Mouse (Mus musculus): ENCODE measurements around the gene Itgb3. TPM values are rescaled to one million over a fixed set of nuclear protein-coding genes. Genes with fewer than 3 reads are reported as not detected.
A peak's percentile ranks its signal among the peaks of the same experiment; 100 is the strongest.

Itgb3 gene
- polyA plus RNA-seq, 1 experiment from 2014 or later, result 3.5 TPM

DNA sequence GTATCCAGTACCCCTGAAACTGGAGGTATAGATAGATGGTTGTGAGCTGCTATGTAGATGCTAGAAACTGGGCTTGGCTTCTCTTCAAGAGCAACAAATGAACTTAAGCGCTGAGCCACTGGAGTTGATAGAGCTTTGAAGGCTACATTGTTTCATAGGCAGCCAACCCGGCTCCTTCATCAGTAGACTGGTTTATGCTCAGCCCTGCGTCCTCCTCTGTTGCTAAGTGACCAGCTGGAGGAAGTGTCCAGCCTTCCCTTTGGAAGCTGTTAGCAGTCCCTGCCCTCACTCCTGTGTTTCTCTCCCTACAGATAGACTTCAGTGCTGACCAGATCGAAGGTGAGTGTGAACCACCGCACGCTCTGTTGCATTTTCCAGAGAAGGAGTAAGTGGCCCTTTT lies 27.7 kb upstream of the Itgb3 start:
- Histone ChIP-seq H3K27me3 (ENCODE audit: control insufficient read depth, insufficient read depth, low read length) (no peaks in the 10 kb centered on the region), H3K9ac (ENCODE audit: low read length) (no peak overlapping the region), H3K4me1 (ENCODE audit: control insufficient read depth, insufficient read depth, low read length) (peaks cover 43% of the 10 kb centered on the region), H3K9me3 (replicated peaks; ENCODE audit: control insufficient read depth, low read length) (no peaks in the 10 kb centered on the region), H3K27ac (ENCODE audit: low read length) (no peak overlapping the region), H3K4me3 (ENCODE audit: low read length) (peak overlapping the region; percentile 49; the same call in 1 of the 2 replicates), H3K4me2 (ENCODE audit: low read depth, low read length) (peak overlapping the region; percentile 36), H3K36me3 (ENCODE audit: control insufficient read depth, insufficient read depth) (peaks cover 4% of the 10 kb centered on the region)
- no peak for ATAC-seq (replicated peaks; ENCODE audit: extremely low read depth, insufficient read depth, low FRiP score)
- WGBS, result 36% methylated on average over 6 of the region's 6 CpGs

DNA sequence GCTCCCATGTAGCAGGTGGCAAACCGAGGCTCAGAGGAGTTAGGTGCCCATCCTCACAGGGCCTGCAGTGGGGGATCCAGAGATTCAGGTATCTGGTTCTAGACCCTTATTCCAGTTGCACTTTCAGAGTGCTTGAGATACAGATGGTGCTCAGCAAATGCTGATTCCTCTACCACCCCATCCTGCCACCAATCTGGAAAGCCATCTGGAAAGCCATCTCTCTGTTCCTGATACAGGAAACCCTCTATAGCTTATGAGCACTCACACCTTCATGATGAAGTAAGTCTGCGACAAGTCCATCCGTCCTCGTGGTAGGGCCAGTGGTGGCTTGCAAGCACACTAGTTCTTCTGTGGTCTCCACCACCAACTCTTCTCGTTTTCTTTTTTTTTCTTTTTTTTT lies 27.2 kb upstream of the Itgb3 start:
- Histone ChIP-seq H3K9me3 (replicated peaks; ENCODE audit: control insufficient read depth, low read length) (no peaks in the 10 kb centered on the region), H3K36me3 (ENCODE audit: control insufficient read depth, insufficient read depth) (peaks cover 9% of the 10 kb centered on the region), H3K4me3 (ENCODE audit: low read length) (no peak overlapping the region), H3K27ac (ENCODE audit: low read length) (no peak overlapping the region), H3K4me1 (ENCODE audit: control insufficient read depth, insufficient read depth, low read length) (peaks cover 43% of the 10 kb centered on the region), H3K27me3 (ENCODE audit: control insufficient read depth, insufficient read depth, low read length) (no peaks in the 10 kb centered on the region), H3K9ac (ENCODE audit: low read length) (no peak overlapping the region), H3K4me2 (ENCODE audit: low read depth, low read length) (peak overlapping the region; percentile 36)
- 67% methylated on average over 5 of the region's 5 CpGs for WGBS
- no peak for ATAC-seq (replicated peaks; ENCODE audit: extremely low read depth, insufficient read depth, low FRiP score)

DNA sequence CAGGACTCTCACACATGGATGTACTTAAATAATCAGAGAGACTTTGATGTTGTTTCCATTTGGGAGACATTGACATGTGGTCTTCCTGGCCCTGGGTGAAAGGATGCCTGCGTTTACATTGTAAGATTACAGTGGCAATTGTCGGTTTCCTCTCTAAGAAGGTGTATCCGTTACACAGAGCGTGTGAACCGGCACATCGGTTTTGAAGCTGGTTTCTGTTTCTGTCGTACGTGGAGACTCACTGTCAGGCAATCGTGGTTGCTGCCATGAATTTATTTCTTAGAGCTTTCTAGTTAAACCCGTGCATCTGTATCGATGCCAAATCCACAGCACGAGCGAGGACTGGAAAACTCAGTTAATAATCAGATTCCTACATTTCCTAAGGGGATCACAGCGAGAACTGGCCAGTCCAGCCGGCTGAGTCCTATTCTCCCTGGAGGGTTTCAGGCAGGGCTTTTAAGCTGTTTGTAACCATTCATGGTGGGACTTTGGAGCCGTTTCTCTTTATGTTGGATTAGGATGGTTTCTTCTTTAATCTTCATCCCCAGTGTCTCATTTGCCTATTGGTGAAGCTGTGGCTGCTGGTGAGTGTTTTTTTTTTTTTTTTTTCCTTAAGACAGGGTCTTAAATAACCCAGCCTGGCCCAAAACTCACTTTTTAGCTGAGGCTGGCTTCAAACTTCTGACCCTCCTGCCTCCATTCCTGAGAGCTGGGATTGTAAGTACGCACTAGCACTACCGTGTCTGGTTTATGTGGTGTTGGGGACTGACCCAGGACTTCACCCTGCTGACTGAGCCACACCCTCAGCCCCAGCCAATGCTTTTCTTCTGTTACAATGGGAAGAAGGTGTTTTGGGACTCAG lies 26.1 kb upstream of the Itgb3 start:
- peaks cover 39% of the 10 kb centered on the region for H3K4me1 ChIP-seq (ENCODE audit: control insufficient read depth, insufficient read depth, low read length)
- ATAC-seq (replicated peaks; ENCODE audit: extremely low read depth, insufficient read depth, low FRiP score), result no peak

DNA sequence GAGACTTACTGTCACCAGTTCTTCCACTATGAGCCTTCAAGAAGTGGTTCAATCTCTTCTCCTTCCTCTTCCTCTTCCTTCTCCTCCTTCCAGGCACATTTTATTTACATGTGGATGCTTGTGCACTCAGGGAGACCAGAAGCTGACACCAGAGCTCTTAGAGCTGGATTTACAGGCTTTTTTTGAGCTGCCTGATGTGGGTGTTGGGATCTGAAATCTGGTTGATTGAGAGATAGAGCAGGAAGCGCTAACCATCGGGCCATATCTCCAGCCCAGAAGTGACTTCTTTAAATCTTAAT lies 25.5 kb upstream of the Itgb3 start:
- Histone ChIP-seq H3K9me3 (replicated peaks; ENCODE audit: control insufficient read depth, low read length) (no peaks in the 10 kb centered on the region), H3K27ac (ENCODE audit: low read length) (peak overlapping the region; percentile 63), H3K9ac (ENCODE audit: low read length) (peak overlapping the region; percentile 44), H3K4me2 (ENCODE audit: low read depth, low read length) (peak overlapping the region; percentile 57), H3K4me1 (ENCODE audit: control insufficient read depth, insufficient read depth, low read length) (peaks cover 36% of the 10 kb centered on the region), H3K36me3 (ENCODE audit: control insufficient read depth, insufficient read depth) (peaks cover 15% of the 10 kb centered on the region), H3K27me3 (ENCODE audit: control insufficient read depth, insufficient read depth, low read length) (no peaks in the 10 kb centered on the region), H3K4me3 (ENCODE audit: low read length) (no peak overlapping the region)
- no peak for ATAC-seq (replicated peaks; ENCODE audit: extremely low read depth, insufficient read depth, low FRiP score)
- 64% methylated on average over 2 of the region's 2 CpGs for WGBS

More for the DNA sequence above, 26.1 kb upstream of the Itgb3 start:
- Histone ChIP-seq H3K4me3 (ENCODE audit: low read length) (peak overlapping the region; percentile 38), H3K9me3 (replicated peaks; ENCODE audit: control insufficient read depth, low read length) (no peaks in the 10 kb centered on the region), H3K36me3 (ENCODE audit: control insufficient read depth, insufficient read depth) (peaks cover 15% of the 10 kb centered on the region), H3K9ac (ENCODE audit: low read length) (peak overlapping the region; percentile 44), H3K27ac (ENCODE audit: low read length) (peak overlapping the region; percentile 63), H3K4me2 (ENCODE audit: low read depth, low read length) (peak overlapping the region; percentile 57), H3K27me3 (ENCODE audit: control insufficient read depth, insufficient read depth, low read length) (no peaks in the 10 kb centered on the region)
- 48% methylated on average over 18 of the region's 18 CpGs for WGBS

DNA sequence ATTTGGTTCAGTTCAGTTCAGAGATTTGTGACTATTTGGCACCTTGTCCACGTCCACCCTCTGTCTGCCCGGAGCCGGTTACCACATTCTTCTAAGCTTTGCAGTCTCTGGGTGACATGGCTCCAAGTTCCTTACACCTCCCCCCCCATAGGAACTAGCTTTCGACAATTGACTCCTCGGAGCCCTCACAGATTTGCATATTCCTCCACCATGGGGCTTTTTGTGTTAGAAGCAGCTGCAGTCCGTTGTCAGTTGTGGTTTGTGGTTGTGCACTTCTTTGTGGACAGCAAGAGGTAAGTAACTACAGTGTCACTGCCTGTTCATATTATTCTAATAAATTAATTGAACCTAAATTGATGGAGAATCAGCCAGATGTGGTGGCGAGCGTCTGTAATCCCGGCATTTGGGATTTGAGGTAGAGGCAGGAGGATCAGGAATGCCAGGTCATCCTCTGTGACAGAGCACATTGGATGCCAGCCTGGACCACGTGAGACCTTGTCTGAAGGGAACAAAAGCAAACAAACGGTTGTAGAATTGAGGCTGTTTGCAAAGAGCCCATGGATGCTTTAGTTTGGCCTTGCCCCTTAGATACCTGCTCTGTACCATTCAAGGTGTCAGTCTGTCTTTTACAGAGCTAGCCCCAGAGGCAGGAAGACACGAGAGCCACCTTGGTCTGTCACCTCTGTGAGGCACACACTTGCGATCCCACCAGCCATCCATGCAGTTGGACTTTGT lies 25.0 kb upstream of the Itgb3 start:
- Histone ChIP-seq H3K36me3 (ENCODE audit: control insufficient read depth, insufficient read depth) (peaks cover 20% of the 10 kb centered on the region), H3K4me3 (ENCODE audit: low read length) (no peak overlapping the region), H3K9me3 (replicated peaks; ENCODE audit: control insufficient read depth, low read length) (no peaks in the 10 kb centered on the region), H3K27ac (ENCODE audit: low read length) (peak overlapping the region; percentile 36; the same call in 1 of the 2 replicates), H3K4me2 (ENCODE audit: low read depth, low read length) (peak overlapping the region; percentile 57; the same call in 1 of the 2 replicates), H3K4me1 (ENCODE audit: control insufficient read depth, insufficient read depth, low read length) (peaks cover 36% of the 10 kb centered on the region), H3K9ac (ENCODE audit: low read length) (no peak overlapping the region), H3K27me3 (ENCODE audit: control insufficient read depth, insufficient read depth, low read length) (no peaks in the 10 kb centered on the region)
- ATAC-seq (replicated peaks; ENCODE audit: extremely low read depth, insufficient read depth, low FRiP score), result no peak
- WGBS, result 50% methylated on average over 13 of the region's 13 CpGs

DNA sequence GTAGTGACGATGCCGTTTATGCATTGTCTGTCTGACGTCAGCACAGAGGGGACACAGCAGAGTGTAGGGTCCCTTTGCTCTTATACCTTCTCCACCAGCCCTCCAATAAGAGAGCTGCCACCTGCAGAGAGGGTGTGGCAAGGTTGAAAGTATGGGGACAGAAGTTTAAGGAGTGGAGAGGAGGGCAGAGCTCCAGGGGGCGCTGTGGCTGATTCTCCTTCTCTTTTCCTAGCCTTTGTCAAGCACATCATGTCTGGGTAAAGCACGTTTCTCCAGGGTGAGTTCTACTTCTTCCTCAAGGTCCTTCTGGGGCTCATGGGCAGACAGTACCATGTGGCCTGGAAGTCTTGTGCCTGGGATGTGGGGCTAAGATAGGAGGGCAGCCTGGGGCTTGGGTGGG lies 22.3 kb upstream of the Itgb3 start:
- Histone ChIP-seq H3K9me3 (replicated peaks; ENCODE audit: control insufficient read depth, low read length) (no peaks in the 10 kb centered on the region), H3K4me2 (ENCODE audit: low read depth, low read length) (no peak overlapping the region), H3K27me3 (ENCODE audit: control insufficient read depth, insufficient read depth, low read length) (no peaks in the 10 kb centered on the region), H3K27ac (ENCODE audit: low read length) (no peak overlapping the region), H3K36me3 (ENCODE audit: control insufficient read depth, insufficient read depth) (peaks cover 23% of the 10 kb centered on the region), H3K4me1 (ENCODE audit: control insufficient read depth, insufficient read depth, low read length) (peaks cover 23% of the 10 kb centered on the region), H3K9ac (ENCODE audit: low read length) (no peak overlapping the region), H3K4me3 (ENCODE audit: low read length) (no peak overlapping the region)
- no peak for ATAC-seq (replicated peaks; ENCODE audit: extremely low read depth, insufficient read depth, low FRiP score)
- WGBS, result 73% methylated on average over 5 of the region's 5 CpGs

DNA sequence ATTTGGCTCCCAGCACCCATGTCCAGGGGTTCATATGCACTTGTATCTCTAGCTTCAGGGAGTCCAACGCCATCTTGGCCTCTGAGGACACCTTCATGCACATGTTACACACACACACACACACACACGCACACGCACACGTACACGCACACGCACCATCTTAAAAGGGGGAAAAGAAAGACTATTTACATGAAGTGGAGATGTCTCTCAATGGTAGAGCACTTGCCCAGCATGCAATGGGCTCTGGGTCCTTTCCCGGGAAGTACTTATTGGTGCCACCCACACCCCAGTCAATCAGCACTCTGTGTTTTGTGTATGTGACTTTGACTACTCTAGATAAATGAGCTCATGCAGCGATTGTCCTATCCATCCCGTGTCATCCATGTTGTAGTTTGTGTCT lies 19.9 kb upstream of the Itgb3 start:
- peaks cover 23% of the 10 kb centered on the region for H3K36me3 ChIP-seq (ENCODE audit: control insufficient read depth, insufficient read depth)
- no peak overlapping the region for H3K4me3 ChIP-seq (ENCODE audit: low read length)
- ATAC-seq (replicated peaks; ENCODE audit: extremely low read depth, insufficient read depth, low FRiP score), result no peak
- H3K4me1 ChIP-seq (ENCODE audit: control insufficient read depth, insufficient read depth, low read length), result peaks cover 6% of the 10 kb centered on the region
- 90% methylated on average over 9 of the region's 9 CpGs for WGBS
- H3K27me3 ChIP-seq (ENCODE audit: control insufficient read depth, insufficient read depth, low read length), result no peaks in the 10 kb centered on the region
- no peak overlapping the region for H3K27ac ChIP-seq (ENCODE audit: low read length)
- no peak overlapping the region for H3K9ac ChIP-seq (ENCODE audit: low read length)
- H3K9me3 ChIP-seq (replicated peaks; ENCODE audit: control insufficient read depth, low read length), result no peaks in the 10 kb centered on the region
- no peak overlapping the region for H3K4me2 ChIP-seq (ENCODE audit: low read depth, low read length)

DNA sequence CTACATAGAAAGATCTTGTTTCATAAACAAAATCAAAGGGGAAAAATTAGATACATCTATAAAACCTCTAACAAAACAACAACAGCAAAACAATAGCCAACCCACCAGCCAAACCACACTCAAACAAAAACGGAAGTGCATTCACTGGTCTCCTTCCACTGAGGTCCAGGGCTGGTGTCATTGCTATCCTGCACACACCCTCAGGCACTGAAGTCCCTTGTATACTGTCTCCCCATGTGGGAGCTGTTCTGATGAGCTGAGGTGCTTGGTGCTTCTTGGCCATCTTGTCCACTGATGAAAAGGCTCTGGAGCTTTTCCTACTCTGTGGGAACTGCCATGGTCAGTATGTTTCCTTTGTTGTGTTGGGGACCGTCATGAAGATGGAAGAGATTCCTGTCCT lies 19.3 kb upstream of the Itgb3 start:
- no peak overlapping the region for H3K9ac ChIP-seq (ENCODE audit: low read length)
- 64% methylated on average over 2 of the region's 2 CpGs for WGBS
- ATAC-seq (replicated peaks; ENCODE audit: extremely low read depth, insufficient read depth, low FRiP score), result no peak

DNA sequence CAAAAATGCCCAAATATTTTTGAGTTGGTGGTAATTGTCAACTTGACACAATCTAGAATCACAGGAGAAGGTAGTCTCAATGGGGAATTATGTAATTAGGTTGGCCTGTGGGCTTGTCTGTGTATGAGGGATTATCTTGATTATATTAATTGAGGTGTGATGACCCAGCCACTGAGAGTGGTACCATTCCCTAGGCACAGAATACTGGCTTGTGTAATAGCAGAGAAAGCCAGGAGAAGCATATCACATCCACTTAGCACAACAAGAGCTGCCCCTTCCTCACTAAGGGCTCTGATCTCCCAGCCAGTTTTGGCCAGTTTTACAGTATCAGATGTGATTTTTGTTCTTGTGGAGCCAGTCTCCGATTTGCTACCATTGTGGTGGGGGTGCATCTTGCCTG lies 18.2 kb upstream of the Itgb3 start:
- 55% methylated on average over 1 of the region's 1 CpGs for WGBS
- Histone ChIP-seq H3K27me3 (ENCODE audit: control insufficient read depth, insufficient read depth, low read length) (no peaks in the 10 kb centered on the region), H3K4me1 (ENCODE audit: control insufficient read depth, insufficient read depth, low read length) (peaks cover 6% of the 10 kb centered on the region; the same call in 1 of the 2 replicates), H3K9ac (ENCODE audit: low read length) (no peak overlapping the region), H3K9me3 (replicated peaks; ENCODE audit: control insufficient read depth, low read length) (no peaks in the 10 kb centered on the region), H3K4me2 (ENCODE audit: low read depth, low read length) (no peak overlapping the region), H3K36me3 (ENCODE audit: control insufficient read depth, insufficient read depth) (peaks cover 20% of the 10 kb centered on the region), H3K4me3 (ENCODE audit: low read length) (no peak overlapping the region), H3K27ac (ENCODE audit: low read length) (no peak overlapping the region)
- ATAC-seq (replicated peaks; ENCODE audit: extremely low read depth, insufficient read depth, low FRiP score), result no peak

More for the DNA sequence above, 19.3 kb upstream of the Itgb3 start:
- H3K36me3 ChIP-seq (ENCODE audit: control insufficient read depth, insufficient read depth), result peaks cover 23% of the 10 kb centered on the region
- H3K27me3 ChIP-seq (ENCODE audit: control insufficient read depth, insufficient read depth, low read length), result no peaks in the 10 kb centered on the region
- H3K27ac ChIP-seq (ENCODE audit: low read length), result no peak overlapping the region
- peaks cover 6% of the 10 kb centered on the region; the same call in 1 of the 2 replicates for H3K4me1 ChIP-seq (ENCODE audit: control insufficient read depth, insufficient read depth, low read length)
- H3K4me2 ChIP-seq (ENCODE audit: low read depth, low read length), result no peak overlapping the region
- no peak overlapping the region for H3K4me3 ChIP-seq (ENCODE audit: low read length)
- no peaks in the 10 kb centered on the region for H3K9me3 ChIP-seq (replicated peaks; ENCODE audit: control insufficient read depth, low read length)

Data from heart, embryonic 16.5 days (tissue).